Mouse (Mus musculus): ENCODE data around the gene Bhlhb9.

Gene Bhlhb9

GRCm38 (mm10) chrX:135916580-135916979 is 119.2 kb downstream of the Bhlhb9 start:
- DNase-seq, result no peak

GRCm38 (mm10) chrX:135917116-135917515 is 119.7 kb downstream of the Bhlhb9 start:
- no peak for DNase-seq

DNA sequence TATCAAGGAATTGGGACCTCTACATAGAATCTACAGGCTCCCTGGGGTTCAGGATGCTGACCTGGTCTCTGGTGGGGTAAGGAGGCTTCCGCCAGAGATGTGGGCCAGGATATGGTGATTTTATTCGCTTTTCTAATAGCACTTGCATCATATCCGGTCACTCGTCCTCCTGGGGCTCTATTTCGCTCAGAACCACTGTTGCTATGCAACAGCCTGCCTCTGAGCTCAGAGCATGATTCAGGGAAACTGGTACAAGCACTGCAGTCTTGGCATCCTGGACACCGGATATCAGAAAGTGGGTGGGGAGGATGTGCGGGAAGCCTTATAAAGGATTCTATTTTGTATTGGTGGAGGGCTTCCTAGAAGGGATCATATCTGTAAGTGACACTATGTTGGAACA is 124.8 kb downstream of the Bhlhb9 start:
- DNase-seq, result no peak

DNA sequence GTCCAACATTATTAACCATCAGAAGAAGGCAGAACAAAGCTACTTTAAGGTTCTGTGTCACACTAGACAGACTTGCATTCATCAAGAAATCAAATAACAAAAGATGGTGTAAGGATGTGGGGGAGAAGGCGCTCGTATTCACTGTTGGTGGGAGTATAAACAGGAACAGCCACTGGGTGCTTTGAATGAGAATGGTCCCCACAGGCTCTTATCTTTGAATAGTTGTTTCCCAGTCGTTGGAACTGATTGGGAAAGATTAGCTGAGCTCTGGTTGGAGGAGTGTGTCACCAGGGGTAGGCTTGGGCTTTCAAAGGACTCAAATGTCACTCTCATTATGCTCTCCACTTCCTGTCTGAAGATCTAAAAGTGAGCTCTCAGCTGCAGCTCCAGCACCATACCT is 128.5 kb downstream of the Bhlhb9 start:
- DNase-seq, result no peak

DNA sequence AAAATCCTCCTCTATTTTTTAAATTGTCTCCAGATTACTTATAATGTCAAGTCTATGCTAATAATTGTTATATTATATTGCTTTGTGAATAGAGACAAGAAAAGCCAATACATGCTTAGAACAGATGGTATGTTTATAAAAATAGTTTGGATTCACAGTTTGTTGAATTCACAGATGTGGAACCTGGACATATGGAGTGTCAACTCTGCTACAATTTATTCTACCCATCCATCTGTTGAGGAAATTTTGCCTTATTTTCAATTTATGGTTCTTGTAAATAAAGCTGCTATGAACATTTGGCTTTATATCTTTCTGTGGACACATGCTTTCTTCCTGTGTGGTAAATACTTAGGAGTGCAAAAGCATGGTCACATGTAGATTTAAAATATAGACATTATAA is 131.2 kb downstream of the Bhlhb9 start:
- DNase-seq, result no peak

DNA sequence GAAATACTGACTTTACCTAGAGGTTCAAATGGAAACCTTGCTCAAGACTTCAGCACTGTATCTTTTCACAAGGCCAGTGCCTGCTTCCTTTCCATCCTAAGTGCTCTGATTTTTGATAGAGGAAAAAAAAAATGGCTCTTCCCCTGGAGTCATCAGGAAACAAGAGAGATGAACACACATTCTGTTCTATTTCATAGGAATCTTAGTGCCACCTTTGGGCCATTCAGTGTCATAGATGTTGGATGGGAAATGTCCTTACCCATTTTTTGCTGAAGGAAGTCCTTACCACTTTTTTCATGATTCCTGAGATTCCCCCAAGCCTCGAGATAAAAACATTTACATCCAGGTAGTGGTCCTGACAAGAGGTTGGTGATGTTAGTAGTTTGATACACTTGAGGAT is 139.1 kb downstream of the Bhlhb9 start:
- DNase-seq, result no peak

Data from kidney, adult 11 months (tissue).